Mouse (Mus musculus) induced T-regulatory cell, adult 2 months (primary cell): ENCODE measurements at regions not wholly inside any gene's neighbourhood (a gene's known extent, or its start where the extent isn't known, plus 50 kb on each side); places are given as distances from the start of the nearest gene placed in this dataset.

Source experiments
- DNase-seq: peaks from one replicate; pipeline ENCODE4 v3.0.0-alpha.2; 2012; ENCODE audit warnings: low read depth

GRCm38 (mm10) chr11:71411958-71412357 is 181.4 kb upstream of the Nlrp1b start:
- no peak for DNase-seq

DNA sequence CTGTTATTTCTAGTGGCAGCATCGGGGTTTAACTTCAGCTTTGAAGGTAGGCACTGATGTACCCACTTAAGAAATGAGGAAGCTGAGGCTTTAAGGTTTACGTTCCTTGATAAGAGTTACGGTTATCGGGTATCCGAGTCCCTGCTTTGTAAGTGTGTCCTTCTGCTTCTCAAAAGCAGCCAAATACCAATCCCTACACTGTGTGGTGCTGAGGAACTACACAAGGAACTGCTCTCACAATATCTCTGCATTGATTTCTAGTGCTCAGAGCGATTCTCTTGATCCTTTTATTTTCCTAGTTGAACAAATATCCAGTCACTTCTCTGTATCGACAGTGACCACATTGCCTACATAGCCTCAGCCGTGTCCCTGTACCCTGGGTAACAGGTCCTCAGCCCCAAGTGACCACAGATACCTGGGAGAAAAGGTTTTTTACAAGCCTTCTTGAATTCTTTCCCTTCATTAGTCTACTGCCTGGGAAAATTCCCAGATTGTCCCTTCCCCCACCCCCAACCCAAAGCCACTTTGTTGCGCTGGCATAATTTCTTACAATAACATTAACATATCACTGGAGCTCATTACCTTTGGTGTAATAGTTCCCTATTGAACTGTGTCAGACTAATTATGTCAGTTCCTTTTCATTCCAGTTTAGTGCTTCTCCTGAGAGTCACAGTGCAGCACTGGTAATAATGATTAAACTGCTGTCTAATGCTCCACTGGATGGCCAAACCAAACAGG is 184.0 kb upstream of the Nlrp1b start:
- DNase-seq: no peak

GRCm38 (mm10) chr11:71415451-71415850 is 184.9 kb upstream of the Nlrp1b start:
- no peak for DNase-seq

DNA sequence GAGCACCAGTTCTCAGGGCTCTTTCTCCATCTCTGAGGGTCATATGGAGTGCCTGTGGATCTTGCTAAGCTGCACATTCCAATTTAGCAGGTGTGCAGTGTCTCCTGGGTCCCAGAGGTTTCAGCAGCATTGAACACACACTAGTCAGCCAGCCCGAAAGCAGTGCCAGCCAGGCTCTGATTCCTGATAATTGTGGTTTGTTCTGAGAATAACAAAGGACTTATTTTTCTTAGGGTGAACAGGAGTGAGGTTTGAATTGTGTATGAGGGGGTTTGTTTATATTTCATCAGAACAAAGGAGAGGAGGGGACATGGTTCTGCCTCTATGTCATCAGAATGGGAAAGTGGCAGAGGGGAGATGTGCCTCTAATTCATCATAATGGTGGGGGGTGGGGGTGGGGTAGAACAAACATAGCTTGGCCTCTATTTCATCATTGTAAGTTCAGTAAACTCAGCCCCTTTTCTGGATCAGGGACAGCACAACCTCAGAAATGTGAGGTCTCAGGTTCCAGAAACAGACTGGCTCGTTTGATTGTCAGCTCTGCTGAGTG is 191.8 kb upstream of the Nlrp1b start:
- DNase-seq: no peak

DNA sequence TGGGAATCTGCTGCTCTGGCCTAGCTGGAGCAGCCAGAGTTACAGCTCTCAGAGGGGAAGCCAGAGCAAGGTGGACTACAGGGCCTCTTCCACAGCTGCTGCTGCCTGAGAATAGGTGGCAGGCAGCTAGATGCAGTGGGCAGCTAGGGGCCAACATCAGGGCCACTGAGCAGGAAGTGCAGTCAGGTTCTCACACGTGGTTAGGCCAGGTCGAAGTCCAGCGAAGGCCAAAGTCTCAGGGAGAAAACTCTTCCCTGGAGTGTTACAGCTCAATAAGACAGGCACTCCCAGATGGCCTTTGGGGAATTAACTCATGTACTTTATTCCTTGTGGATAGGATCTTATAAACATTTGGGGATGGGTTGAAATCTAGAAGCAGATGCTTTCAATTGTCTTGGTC is 192.7 kb upstream of the Nlrp1b start:
- DNase-seq: no peak

GRCm38 (mm10) chr11:71424879-71425278 is 194.3 kb upstream of the Nlrp1b start:
- no peak for DNase-seq

GRCm38 (mm10) chr11:71429739-71430138 is 199.2 kb upstream of the Nlrp1b start:
- no peak for DNase-seq

GRCm38 (mm10) chr11:71434241-71434640 is 203.7 kb upstream of the Nlrp1b start:
- DNase-seq: no peak

GRCm38 (mm10) chr11:71434886-71435285 is 204.4 kb upstream of the Nlrp1b start:
- no peak for DNase-seq

GRCm38 (mm10) chr11:71435745-71436144 is 205.2 kb upstream of the Nlrp1b start:
- DNase-seq: no peak

- DNase-seq: no peak
Measured at GRCm38 (mm10) chr11:71436335-71436734, 205.8 kb upstream of the Nlrp1b start.

GRCm38 (mm10) chr11:71436801-71437200 is 206.3 kb upstream of the Nlrp1b start:
- DNase-seq: no peak

DNA sequence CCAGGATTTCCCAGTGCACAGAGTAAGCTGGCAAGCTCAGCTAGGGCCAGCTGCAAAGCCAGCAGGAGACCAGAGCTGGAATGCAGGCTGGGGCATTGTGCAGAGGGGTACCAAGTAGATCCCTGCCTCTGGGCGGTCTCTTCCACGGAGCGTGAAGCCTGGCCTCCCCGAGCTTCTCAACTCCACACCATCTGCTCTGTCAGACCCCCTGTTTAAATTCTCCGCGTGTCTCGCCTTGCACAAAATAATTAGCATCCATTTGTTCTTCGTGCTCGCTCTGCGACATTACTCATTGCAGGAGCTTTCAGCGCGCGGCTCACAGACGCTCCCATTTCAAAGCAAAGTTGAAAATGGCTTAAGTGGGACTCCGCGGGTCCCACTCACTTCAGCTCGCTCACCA is 209.3 kb upstream of the Nlrp1b start:
- no peak for DNase-seq

DNA sequence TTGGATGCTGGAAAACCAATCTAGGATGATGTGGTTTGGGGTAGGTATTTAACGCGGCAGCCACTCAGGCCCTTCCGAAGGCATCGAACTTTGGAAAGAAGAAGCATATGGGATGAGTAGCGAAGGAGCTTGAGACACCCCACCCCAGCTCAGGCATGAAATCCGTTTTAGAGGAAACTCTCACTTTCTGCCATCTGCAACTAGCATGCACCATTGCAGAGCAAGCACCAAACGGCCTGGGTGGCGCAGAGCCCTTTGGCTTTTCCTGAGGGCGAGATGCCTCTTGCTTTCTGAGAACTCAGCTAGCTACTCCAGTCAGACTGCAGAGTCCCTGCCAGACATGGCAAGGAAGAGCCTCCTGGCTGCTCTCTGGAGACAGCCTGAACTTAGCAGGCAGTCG is 209.9 kb upstream of the Nlrp1b start:
- no peak for DNase-seq

- DNase-seq: no peak
Measured at GRCm38 (mm10) chr11:71444056-71444455, 213.5 kb upstream of the Nlrp1b start.

GRCm38 (mm10) chr11:71446641-71447040 is 216.1 kb upstream of the Nlrp1b start:
- DNase-seq: no peak

GRCm38 (mm10) chr11:71447841-71448745 is 217.6 kb upstream of the Nlrp1b start:
- no peak for DNase-seq

- DNase-seq: no peak
Measured at GRCm38 (mm10) chr11:71480094-71480493, 249.6 kb upstream of the Nlrp1b start.

- DNase-seq: no peak
Measured at GRCm38 (mm10) chr11:71497863-71498262, 251.9 kb upstream of the Wscd1 start.

DNA sequence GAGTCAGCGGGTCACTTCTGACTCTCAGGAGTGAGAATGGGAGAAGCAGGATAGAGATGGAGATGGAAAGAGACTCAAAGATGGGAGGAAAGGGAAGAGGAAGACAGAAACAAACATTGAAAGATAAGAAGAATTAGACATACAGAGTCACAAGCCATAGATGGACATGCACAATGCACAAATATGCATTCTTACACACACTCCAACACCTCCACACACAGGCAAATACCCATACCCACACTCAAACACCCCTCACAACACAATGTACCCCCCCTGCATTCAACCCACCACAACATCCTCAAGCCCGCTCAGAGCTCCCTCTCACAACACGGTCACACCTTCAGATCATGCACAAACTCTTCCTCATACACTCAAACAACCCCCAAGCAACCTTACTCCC is 251.4 kb upstream of the Wscd1 start:
- DNase-seq: no peak

GRCm38 (mm10) chr11:71502156-71502555 is 247.6 kb upstream of the Wscd1 start:
- DNase-seq: no peak

DNA sequence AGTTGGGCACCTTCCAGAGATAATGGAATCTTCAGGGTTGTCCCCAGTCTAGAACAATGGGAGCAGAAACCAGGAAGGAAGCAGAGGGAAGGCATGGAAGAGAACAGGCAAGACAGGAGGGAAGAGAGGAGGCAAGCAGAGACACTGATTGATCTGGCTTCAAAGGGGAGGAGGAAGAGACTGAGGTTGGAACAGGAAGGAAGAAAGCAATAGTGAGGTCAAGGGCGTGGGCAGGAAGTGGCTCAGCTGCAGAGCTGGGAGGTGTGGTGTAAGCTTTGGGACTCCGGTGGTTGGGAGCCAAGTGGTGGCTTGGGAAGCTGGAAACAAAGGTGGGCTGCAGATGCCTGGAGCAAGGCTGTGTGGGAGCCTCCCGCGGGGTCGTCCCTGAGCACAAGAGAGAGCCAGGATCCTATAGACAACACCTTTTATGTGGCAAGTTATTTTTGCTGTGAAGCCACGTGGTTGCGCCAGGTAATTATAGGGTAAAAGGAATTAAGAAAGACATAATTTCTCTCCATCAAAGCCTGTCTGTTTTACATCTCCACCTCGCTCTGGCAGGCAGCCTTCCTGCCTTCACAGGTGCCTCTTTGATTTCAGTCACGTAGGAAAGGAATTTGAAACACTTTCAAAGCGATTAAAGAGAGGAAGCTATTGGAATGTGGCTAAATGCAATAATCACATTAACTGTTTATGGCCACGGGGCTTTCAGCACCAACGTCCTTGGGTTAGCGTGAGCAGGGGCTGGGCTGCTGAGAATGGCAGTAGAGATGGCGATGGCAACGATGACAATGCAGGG is 237.3 kb upstream of the Wscd1 start:
- peak; percentile 35 for DNase-seq
